Mouse (Mus musculus) spleen, postnatal 36 days (tissue): ENCODE results near the gene Dnajc5.
A peak's percentile ranks its signal among the peaks of the same experiment; 100 is the strongest.

ENCODE experiments used
- DNase-seq, 2 experiments: peaks; one replicate each; pipeline ENCODE4 v3.0.0; 2022; ENCODE audit warnings: low spot score in 2 of 2, mixed read lengths in 1 of 2

Dnajc5 gene

GRCm38 (mm10) chr2:181572921-181573920 lies 52.9 kb downstream of the Dnajc5 start:
- DNase-seq = no peak

GRCm38 (mm10) chr2:181573961-181574360 lies 53.7 kb downstream of the Dnajc5 start:
- DNase-seq = no peak

DNA sequence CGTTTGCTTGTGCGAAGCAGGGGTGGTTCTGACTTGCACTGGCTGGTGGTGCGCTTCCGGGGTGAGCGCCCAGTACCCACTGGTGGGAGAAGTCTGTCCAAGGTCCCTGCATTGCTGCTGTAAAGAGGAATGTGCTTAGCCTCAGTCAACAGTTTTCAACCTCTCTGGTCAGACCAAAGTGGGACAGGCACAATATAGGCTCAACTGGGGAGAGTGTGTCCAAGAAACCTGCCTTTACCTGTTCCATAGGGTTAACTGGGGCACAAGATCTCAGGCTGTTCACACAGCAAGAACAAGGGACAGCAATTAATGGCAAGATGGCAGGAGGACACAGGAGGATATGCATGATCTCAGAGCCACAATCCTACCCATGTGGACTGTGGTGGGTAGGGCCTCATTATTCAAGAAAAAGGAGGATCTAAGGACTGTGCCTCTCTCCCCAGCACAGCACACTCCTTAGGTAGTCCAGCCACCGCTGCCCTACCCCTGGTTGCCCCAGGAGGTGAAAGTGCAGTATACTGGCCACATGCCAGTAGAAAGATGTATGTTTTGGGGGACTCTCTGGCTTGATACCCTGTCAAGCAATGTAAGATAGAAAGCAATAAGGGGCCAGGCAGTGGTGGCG lies 54.7 kb downstream of the Dnajc5 start:
- DNase-seq = no peak

DNA sequence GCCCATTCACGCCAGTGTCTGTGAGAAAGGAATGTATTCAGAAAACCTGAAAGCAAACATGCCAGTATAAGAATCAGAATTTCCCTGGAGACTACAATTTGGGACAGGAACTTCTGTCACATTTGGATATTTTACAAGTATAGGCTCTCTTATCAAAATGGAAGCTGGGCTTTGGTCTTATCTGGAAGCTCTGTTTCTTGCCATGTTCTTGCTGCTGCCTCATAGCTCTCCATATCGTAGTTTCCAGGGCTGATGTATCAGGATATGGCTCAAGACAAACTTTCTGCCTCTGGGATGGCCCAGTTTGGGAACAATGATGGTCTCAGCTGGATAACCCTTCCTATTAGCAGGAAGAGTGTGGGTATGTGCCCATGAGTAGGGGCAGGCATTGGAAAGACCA lies 56.3 kb downstream of the Dnajc5 start:
- DNase-seq = no peak

- DNase-seq = no peak
These were observed 56.8 kb downstream of the Dnajc5 start for GRCm38 (mm10) chr2:181577126-181577525.

DNA sequence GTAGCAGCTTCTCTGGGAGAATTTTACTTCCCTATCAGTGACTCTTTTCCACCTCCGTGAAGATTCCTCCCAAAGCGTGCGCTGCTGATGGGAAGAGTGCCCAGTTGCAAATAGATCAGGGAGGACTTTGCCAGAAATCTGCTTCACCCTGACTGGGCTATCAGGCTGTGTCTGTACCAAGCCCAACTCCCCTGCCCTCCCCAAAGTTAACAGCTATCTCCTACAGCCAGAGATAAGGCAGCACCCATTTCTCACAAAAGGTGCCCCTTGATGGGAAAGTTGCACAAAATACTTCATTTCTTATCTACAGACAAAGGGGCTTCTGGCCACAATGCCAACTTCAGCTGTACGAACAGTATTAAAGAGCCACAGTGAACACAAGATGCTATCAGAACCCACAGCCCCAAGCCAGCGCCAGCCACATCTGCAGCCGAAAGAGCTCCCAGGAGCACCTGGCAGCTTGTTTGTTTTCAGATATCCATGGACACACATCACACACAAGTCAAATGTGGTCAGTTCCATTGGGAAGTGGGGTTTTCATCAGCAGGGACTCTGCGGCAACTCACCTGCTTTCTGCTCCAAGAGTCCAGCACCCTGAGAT lies 57.8 kb downstream of the Dnajc5 start:
- DNase-seq = no peak

DNA sequence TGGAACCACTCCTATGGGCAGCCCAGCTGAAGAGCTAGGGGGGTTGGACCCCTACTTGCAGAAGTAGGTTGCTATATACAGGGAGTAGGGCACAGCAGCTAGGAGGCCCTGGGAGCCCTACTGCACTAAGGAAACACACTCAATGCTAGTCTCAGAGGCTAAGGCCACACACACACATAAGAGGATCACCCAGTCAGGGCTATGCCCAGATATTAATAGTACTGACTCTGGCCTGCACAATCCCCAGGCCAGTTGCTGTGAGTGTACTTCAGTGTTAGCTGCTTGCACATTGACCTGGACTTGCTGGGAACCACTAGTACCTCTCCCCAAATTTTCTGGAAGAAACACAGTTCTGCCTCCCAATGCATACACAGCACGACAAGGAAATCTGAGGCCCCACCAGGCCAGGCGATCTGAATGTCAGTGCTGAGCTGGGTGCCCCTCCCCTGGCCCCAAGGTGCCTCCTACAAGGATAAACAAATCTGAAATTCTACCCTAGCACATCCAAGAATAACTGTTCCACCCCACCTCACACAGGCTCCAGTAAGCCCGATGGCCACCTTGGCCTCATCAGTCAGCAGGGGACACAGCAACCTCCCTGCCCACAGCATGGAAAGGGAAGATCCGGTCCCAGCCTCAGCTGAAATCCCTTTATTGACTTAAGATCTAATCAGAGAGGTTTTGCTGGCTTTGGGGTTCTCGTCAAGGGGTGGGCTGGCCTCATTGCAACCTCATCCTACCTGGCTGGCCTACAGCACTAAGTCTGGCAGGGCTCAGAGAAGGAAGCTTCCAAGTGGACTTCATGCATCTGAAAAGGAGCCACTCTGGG lies 58.7 kb downstream of the Dnajc5 start:
- no peak for DNase-seq

- no peak for DNase-seq
These were observed 59.4 kb downstream of the Dnajc5 start for GRCm38 (mm10) chr2:181579681-181580080.

DNA sequence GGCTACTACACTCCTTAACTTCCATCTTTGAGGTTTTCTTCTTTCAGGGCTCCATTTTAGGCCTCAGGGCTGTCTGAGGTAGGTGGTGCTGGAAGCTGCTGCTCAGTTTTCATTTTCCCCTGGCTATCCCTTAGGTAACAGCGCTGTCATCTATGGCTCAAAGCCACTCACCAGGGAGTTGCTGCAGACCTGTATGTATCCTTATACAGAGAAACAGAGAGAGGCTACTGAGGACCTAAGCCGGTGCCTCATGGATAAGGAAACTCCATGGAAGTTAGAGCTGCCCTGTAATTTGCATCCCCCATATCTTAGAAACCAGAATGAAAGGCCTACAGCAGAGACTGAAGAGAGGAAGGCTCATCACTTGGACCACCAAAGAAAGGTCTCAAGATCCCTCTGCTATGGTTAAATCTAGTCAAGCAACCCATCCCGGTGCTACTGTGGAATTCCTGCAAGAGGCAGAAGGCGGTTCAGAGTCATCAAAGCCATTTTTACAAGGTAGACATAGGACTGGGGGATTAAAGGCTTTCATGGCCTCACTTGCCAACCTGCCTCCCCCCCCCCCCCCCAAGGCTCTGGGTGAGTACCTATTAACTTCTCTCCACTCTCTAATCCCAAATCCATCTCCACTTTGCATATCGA lies 60.0 kb downstream of the Dnajc5 start:
- no peak for DNase-seq

GRCm38 (mm10) chr2:181581016-181581401 lies 60.7 kb downstream of the Dnajc5 start:
- peak; percentile 85 to 89 for DNase-seq

- peak; percentile 82 to 85 for DNase-seq
These were observed 61.3 kb downstream of the Dnajc5 start for GRCm38 (mm10) chr2:181581402-181582120.

DNA sequence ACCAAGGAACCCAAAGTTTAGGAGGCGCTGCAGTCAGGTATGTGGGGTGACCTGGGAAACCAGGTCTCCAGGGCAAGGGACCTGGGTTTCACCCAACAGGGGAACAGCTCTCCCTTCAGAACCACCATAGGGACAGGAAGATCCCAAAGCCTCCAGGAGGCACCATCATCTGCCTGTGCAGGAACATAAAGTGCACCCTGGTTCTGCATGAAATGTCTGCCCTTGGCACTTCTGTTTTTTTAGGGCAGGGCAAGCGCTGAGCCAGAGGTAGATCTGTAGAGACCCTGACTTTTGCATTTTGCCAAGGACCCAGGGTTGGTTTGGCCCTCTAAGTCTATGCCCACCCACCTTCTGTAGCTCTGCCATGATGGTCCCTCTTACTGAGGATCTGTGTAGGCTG lies 62.1 kb downstream of the Dnajc5 start:
- no peak for DNase-seq

DNA sequence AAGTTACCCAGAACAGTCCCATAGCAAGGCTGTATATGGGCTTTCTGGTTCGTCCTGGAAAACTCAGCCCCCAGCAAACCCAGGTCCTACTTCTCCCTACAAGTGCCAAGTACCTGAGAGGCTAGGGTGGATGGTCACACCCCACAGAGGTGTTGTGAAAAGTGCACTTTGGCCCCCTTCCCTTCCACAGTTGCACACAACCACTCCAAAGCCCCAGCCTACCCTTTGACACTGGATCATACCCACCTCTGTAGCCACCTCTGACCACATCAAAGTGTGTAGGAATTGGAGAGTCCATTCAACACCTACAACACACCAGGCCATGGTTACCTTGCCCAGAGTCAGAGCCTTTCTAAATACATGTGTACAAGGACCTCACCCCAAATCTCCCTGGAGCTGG lies 62.7 kb downstream of the Dnajc5 start:
- DNase-seq = no peak

- DNase-seq = no peak
These were observed 63.4 kb downstream of the Dnajc5 start for GRCm38 (mm10) chr2:181583460-181584257.

GRCm38 (mm10) chr2:181584411-181584942 lies 64.2 kb downstream of the Dnajc5 start, which contains the start of gene Uckl1:
Uckl1 (minus strand) TSS chr2:181584892.
- no peak for DNase-seq

GRCm38 (mm10) chr2:181585506-181585905 lies 65.2 kb downstream of the Dnajc5 start:
- no peak for DNase-seq

- DNase-seq = no peak
These were observed 65.8 kb downstream of the Dnajc5 start for GRCm38 (mm10) chr2:181586124-181586523.

GRCm38 (mm10) chr2:181587796-181588195 lies 67.5 kb downstream of the Dnajc5 start:
- DNase-seq = no peak

DNA sequence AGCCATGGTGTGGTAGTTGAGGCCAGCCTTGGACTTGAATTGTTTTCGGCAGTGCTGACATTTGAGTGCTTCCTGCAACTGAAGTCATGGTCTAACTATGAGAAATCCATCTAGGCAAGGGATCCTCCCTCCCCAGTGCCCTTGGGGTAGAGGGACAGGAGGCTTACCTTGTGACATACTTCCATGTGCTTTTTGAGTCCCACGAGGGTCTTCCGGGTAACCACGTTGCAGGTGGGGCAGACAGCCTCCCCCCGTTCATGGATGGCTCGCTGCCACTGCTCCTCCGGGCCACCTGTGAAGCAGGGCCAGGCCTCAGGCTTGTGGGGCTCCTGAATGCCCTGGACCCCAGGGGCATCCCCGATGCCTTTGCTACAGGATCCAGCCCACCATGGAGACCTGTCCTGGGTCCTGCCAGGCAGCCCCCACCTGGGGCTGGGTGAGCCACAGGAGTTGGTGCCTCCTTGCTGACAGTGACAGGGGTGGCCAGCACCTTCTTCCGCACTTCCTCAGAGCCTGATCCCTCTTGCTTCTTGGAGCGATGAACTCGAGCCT lies 68.0 kb downstream of the Dnajc5 start:
- no peak for DNase-seq
